Mouse (Mus musculus): ENCODE results near the gene Slc5a5.
A peak's percentile ranks its signal among the peaks of the same experiment; 100 is the strongest.

Gene Slc5a5

DNA sequence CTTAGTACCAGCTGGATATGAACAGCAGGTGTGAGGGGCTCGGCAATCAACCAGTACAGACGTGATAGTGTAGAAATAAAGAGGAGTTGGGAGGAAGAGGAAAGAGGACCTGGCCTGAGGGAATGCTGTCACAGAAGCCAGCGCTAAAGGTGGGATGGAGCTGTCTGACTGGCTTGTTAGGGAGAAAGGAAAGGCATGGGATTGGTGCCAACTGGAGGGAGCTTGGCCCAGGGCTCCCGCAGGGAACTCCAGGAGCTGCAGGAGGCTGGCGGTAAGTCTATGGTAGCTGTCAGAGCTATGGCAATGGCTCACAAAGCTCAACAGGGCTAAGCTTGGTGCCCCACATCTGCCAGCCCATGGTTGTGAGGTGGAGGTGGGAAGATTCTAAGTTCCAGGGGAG lies 9.7 kb upstream of the Slc5a5 start:
- DNase-seq: no peak

- no peak for DNase-seq
Observed at GRCm38 (mm10) chr8:70900872-70901387, 8.4 kb upstream of the Slc5a5 start.

GRCm38 (mm10) chr8:70899226-70899625 lies 6.7 kb upstream of the Slc5a5 start:
- peak; percentile 48 for DNase-seq

GRCm38 (mm10) chr8:70898661-70899198 lies 6.2 kb upstream of the Slc5a5 start:
- DNase-seq: peak; percentile 67

GRCm38 (mm10) chr8:70897681-70898413 lies 5.3 kb upstream of the Slc5a5 start:
- peak; percentile 89 for DNase-seq

- peak; percentile 98 for DNase-seq
Observed at GRCm38 (mm10) chr8:70897021-70897680, 4.6 kb upstream of the Slc5a5 start, which contains the start of gene Rpl18a. TSS of gene Rpl18a (minus strand) at chr8:70897412.

DNA sequence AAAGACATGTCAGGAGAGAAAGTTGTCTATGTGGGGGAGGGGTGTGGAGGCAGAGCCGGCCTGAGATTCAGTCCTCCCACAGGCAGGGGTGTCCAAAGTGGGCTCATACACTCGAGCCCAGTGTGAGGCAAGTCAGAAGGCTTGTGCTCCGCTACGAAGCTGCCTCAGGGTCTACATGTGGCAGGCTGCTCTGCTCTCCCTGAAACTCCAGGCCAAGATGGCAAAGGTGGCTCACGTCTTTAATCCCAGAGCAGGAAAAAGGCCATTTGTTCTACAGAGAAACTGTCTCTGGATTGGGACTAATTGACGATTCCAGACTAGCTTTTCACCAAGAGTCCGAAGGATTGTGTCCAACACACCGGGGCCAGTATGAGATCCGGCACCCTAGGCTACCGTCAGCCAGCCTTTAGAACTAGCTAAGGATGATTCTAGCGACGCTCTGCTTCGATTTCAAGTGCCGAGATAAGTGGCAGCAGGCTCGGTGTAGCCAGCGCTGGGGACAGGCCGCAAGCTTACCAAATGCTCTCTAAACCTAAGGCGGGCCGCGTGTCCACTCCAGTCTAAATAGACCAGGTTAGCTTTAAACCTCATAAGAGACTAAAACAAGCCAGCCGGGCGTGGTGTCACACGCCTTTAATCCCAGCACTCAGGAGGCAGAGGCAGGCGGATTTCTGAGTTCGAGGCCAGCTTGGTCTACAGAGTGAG lies 3.9 kb upstream of the Slc5a5 start:
- DNase-seq: peak; percentile 63

DNA sequence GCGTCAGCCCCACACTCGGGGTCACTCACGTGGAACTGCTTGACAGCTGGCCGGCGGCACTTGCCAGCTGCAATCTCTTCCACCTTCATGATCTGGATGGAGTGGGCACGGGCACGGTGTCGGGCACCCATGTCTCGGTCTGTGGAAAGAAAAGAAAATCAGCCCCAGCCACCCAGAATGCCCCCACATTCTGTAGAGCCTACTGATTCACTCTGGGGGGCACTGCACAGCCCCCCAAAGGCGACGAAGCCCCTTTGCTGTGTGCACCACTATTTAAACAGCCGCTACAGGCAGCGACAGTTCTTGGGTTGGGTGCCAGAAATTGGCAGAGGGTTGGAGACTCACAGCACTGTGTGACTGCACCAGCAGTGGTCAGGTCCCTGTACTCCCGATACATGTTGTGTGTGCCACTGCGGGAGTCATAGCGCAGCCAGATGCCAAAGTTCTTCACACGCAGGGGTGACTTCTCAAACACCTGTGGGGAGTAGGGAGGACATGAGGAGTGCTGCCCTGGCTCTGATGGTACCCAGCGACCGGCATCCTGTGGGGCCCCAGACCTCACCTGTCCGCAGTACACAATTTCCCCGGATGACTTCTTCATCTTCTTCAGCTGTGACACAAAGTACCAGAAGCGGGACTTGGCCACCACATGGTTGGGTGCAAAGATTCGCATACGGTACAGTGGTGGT lies 3.2 kb upstream of the Slc5a5 start:
- peak; percentile 64 for DNase-seq

GRCm38 (mm10) chr8:70894771-70895545 lies 2.4 kb upstream of the Slc5a5 start:
- DNase-seq: no peak

DNA sequence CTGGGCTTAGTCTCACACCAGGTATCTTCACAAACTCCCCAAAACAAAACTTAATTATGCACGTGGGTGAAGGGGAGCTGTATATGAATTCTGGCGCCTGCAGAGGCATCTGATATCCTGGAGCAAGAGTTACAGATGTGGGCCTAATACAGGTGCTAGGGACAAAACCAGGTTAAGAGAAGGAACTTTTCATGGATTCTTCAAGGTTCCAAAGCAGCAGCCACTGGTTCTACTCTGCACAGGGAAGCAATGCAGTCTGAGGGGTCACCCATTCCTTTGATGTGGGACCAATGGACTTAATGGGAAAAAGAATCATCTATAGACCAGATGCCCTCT lies 1.8 kb upstream of the Slc5a5 start:
- no peak for DNase-seq

DNA sequence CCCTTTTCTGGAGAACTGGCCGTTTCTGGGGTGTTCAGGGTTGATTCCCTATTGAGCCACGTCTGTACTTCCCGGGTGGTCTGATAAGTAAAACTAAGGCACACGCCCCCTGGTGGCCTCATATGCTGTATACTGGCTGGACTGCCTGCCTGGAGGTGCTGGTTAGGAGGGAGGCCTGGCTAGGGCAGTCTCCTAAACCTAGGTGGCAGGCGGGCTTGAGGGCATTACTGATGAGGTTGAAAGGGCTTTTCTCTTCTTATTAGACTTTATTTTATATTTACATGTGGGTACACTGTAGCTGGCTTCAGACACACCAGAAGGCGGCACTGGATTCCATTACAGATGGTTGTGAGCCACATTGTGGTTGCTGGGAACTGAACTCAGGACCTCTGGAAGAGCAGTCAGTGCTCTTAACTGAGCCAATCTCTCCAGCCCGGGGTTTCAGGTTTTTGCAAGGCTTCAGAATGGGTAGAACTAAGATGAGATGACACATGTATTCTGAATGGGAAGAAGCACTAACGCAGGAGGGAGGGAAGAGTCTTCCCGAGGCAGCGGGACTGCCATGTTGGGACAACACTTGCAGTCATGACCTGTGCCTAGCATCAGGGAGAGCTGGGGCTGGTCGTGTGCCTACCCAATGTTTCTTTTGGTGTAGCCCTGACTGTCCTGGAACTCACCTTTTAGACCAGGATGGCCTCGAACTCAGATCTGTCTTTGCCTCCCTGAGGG lies 1.3 kb upstream of the Slc5a5 start:
- DNase-seq: peak; percentile 69

GRCm38 (mm10) chr8:70892896-70893655 lies 519 bp upstream of the Slc5a5 start:
- DNase-seq: peak; percentile 25

DNA sequence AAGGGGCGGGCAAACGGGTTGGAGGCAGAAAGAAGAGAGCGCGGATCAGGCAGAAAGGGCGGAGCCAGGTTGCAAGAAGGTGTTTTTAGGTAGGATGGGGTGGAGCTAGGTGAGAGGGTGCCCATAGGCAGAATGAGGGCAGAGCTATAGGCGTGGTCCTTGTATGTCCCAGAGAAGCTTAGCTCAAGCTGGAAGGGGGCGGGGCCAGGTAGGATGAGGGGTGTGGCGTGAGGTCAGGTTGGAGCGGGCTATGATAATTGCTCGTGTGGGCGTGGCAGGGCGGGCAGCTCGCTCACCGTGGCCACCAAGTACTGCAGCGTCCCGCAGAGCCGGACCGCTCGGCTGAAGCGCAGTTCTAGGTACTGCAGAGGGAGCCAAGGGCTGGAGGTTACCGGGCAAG lies 1.2 kb downstream of the Slc5a5 start:
- DNase-seq: peak; percentile 53

DNA sequence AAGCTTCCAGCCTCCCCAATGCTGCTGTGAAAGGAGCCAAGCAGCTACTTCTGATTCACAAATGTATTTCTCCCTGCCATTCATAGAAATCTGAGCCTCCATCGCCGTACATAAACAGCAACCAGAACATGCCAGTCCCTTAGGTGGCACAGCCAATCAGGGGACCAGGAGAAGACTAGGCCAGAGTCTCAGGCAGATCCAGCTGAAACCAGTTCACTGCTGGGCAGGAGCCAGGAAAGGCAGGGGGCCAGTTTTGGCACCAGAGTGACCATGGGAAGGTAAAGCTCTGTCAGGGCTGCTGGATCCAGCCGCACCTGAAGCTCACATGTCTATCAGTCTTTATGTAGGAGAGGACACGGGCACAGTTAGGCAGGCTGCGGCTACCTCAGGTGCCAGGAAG lies 1.9 kb downstream of the Slc5a5 start:
- no peak for DNase-seq

- DNase-seq: peak; percentile 54
Observed at GRCm38 (mm10) chr8:70887669-70888068, 4.9 kb downstream of the Slc5a5 start.

GRCm38 (mm10) chr8:70885612-70886011 lies 6.9 kb downstream of the Slc5a5 start:
- no peak for DNase-seq

GRCm38 (mm10) chr8:70884683-70885082 lies 7.9 kb downstream of the Slc5a5 start:
- no peak for DNase-seq

GRCm38 (mm10) chr8:70884186-70884585 lies 8.4 kb downstream of the Slc5a5 start:
- peak; percentile 66 for DNase-seq

DNA sequence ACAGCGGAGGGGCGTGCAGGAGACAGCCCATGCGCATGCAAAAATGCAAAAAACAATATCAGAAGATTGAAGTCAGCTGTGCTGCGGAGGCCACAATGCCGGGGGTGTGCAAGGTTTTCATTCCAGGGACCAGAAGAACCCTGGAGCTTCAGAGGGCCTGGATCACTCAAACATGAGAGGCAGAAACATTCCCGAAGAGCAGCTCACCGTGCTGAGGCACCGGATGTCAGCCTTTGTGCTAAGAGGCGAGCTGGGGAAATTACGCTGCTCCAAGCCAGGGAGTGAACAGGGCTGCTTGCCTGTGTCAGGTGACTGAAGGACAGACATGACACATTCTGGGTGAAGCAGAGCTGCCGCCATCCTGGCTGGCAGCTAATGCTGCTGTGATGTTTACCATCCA lies 12.0 kb downstream of the Slc5a5 start:
- peak; percentile 67 for DNase-seq

GRCm38 (mm10) chr8:70880126-70880525 lies 12.4 kb downstream of the Slc5a5 start:
- peak; percentile 97 for DNase-seq
